Mouse (Mus musculus) lung, postnatal 0 days (tissue): Measurements from ENCODE around the gene Pard3b.

ENCODE experiments used
- CTCF ChIP-seq: IDR thresholded peaks from 2 replicates; pipeline ENCODE4 v1.5.1; 2016; ENCODE audit warnings: antibody characterized with exemption, mild to moderate bottlenecking
- EP300 ChIP-seq: IDR thresholded peaks from 2 replicates; pipeline ENCODE4 v1.6.1; 2016; ENCODE audit warnings: antibody characterized with exemption, mild to moderate bottlenecking, control low read depth

- no peak for TF ChIP-seq CTCF
- no peak for TF ChIP-seq EP300
Measured at GRCm38 (mm10) chr1:62283624-62284023, 645.0 kb downstream of the Pard3b start.
